Mouse (Mus musculus): Measurements from ENCODE around the gene Ttc19. TPM values are rescaled to one million over a fixed set of nuclear protein-coding genes. Genes with fewer than 3 reads are reported as not detected.

Ttc19 gene
- polyA plus RNA-seq (2016; fragmentation: Nextera tagmentation; extraction: Ambion mirVana): 23.6 and 28.1 TPM in 2 replicates

DNA sequence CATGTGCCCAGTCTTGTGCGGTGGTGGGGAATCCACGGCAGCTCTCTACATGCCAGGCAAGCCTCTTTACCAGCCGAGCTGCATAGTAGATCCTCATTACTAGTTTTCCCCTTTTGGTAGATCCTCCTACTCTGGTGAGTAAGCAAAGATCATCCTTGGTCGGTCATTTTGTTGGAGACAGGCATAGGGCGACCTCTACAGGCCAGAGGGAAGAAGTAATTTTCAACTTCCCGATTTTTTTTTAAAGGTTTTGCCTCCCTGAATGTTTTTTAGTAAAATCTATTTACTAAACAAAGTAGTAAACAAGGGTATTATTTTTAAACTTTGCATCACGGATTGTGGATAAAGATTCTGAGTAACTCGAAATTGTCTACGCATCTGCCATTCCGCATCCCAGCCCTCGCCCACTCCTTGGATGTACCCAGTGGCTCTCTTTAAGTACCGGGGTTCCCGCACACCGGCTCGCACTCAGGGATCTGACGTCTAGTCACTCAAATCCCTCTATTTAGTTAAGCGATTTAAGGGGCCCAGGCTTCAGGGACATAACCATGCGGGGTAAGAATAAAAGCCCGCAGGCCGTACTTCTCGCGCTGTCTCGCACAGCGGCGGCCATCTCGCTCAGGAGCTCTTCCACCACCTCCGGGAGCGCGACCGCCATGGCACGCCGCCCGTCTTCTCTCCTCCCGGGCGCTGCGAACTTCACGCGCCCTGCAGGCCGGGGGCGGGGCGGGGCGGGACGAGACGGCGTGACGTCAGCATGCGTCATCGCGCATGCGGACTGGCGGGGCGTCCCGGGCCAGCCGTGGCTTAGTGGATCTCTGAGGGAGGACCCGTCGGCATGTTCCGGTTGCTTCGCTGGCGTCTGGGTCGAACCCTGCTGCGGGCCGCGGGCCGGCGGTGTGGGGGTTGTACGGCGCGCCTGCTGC is at the start of gene Ttc19, which contains the start of gene Zswim7:
Gene Ttc19 (plus strand): TSS at position 799 of the 926 bp plus-strand sequence.
Gene Zswim7 (minus strand): TSS at position 701 of the 926 bp plus-strand sequence.
- Histone ChIP-seq H3K4me3 (replicated peaks) (peak within 1 kb of the TSS; percentile 79), H3K4me1 (peaks cover 10% of the 10 kb centered on the region; the same call in 1 of the 2 replicates), H3K9me3 (no peaks in the 10 kb centered on the region), H3K27ac (peak within 1 kb of the TSS; percentile 87), H3K4me2 (peak within 1 kb of the TSS; percentile 70), H3K27me3 (no peaks in the 10 kb centered on the region), H3K9ac (peak within 1 kb of the TSS; percentile 75), H3K36me3 (replicated peaks) (peaks cover 17% of the 10 kb centered on the region)
- ATAC-seq (ENCODE audit: low FRiP score): peak; percentile 96
- WGBS: under 1% methylated on average over 68 of the region's 68 CpGs

GRCm38 (mm10) chr11:62240631-62241261 is 40.5 kb upstream of the Ttc19 start:
- no peak overlapping the region for H3K4me2 ChIP-seq
- H3K4me3 ChIP-seq (replicated peaks): no peak overlapping the region
- 0 out of 2 replicates have a peak, but pooled peaks cover 5% of the 10 kb centered on the region for H3K9me3 ChIP-seq
- no peaks in the 10 kb centered on the region for H3K4me1 ChIP-seq
- no peak for ATAC-seq (ENCODE audit: low FRiP score)
- WGBS: 84% methylated on average over 12 of the region's 12 CpGs
- no peaks in the 10 kb centered on the region for H3K36me3 ChIP-seq (replicated peaks)
- no peaks in the 10 kb centered on the region for H3K27me3 ChIP-seq
- H3K9ac ChIP-seq: no peak overlapping the region
- no peak overlapping the region for H3K27ac ChIP-seq

DNA sequence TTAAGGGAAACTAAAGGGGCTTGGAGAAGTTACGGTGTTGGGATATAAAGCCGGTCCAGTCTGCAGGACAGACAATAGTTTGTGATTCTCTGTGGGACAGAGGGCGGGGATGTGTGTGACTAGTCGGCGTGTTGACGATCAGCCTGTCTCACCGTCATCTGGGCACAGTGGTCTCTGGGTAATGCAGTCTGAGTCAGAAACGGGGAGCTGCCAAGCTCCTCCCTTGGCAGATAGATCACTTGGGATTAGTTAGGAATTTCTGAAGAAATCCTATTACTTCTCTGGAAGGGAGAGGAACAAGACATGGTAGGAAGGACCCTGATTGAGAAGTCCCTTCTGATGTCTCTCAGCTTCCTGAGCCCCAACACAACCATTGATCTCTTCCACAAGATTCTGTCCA is 37.4 kb upstream of the Ttc19 start:
- 87% methylated on average over 8 of the region's 8 CpGs for WGBS
- H3K4me1 ChIP-seq: peaks cover 4% of the 10 kb centered on the region
- no peak overlapping the region for H3K4me3 ChIP-seq (replicated peaks)
- H3K27ac ChIP-seq: no peak overlapping the region
- H3K4me2 ChIP-seq: no peak overlapping the region
- no peak for ATAC-seq (ENCODE audit: low FRiP score)
- H3K27me3 ChIP-seq: peaks cover 17% of the 10 kb centered on the region
- no peak overlapping the region for H3K9ac ChIP-seq
- 0 out of 2 replicates have a peak, but pooled peaks cover 7% of the 10 kb centered on the region for H3K9me3 ChIP-seq
- no peaks in the 10 kb centered on the region for H3K36me3 ChIP-seq (replicated peaks)

GRCm38 (mm10) chr11:62244471-62244870 is 36.8 kb upstream of the Ttc19 start:
- Histone ChIP-seq H3K27ac (no peak overlapping the region), H3K36me3 (replicated peaks) (no peaks in the 10 kb centered on the region), H3K27me3 (peaks cover 23% of the 10 kb centered on the region), H3K4me1 (peaks cover 7% of the 10 kb centered on the region), H3K4me2 (no peak overlapping the region), H3K9ac (no peak overlapping the region), H3K9me3 (0 out of 2 replicates have a peak, but pooled peaks cover 7% of the 10 kb centered on the region), H3K4me3 (replicated peaks) (no peak overlapping the region)
- no peak for ATAC-seq (ENCODE audit: low FRiP score)
- 89% methylated on average over 4 of the region's 4 CpGs for WGBS

GRCm38 (mm10) chr11:62247759-62248400 is 33.4 kb upstream of the Ttc19 start:
- peak overlapping the region; percentile 61 for H3K9ac ChIP-seq
- peaks cover 13% of the 10 kb centered on the region for H3K4me1 ChIP-seq
- peak overlapping the region; percentile 54 for H3K4me3 ChIP-seq (replicated peaks)
- ATAC-seq (ENCODE audit: low FRiP score): no peak
- peak overlapping the region; percentile 99 for H3K4me2 ChIP-seq
- WGBS: 45% methylated on average over 18 of the region's 18 CpGs
- peaks cover 55% of the 10 kb centered on the region for H3K27me3 ChIP-seq
- no peaks in the 10 kb centered on the region for H3K36me3 ChIP-seq (replicated peaks)
- H3K9me3 ChIP-seq: 0 out of 2 replicates have a peak, but pooled peaks cover 7% of the 10 kb centered on the region
- no peak overlapping the region for H3K27ac ChIP-seq

- Histone ChIP-seq H3K36me3 (replicated peaks) (no peaks in the 10 kb centered on the region), H3K9ac (peak within 1 kb of the TSS; percentile 61), H3K4me1 (peaks cover 13% of the 10 kb centered on the region), H3K9me3 (0 out of 2 replicates have a peak, but pooled peaks cover 7% of the 10 kb centered on the region), H3K4me3 (replicated peaks) (peak within 1 kb of the TSS; percentile 54), H3K27ac (no peak within 1 kb of the TSS), H3K27me3 (peaks cover 57% of the 10 kb centered on the region), H3K4me2 (peak within 1 kb of the TSS; percentile 99)
- peak; percentile 96 for ATAC-seq (ENCODE audit: low FRiP score)
- under 1% methylated on average over 67 of the region's 69 CpGs for WGBS
Observed at GRCm38 (mm10) chr11:62248401-62249244, 32.6 kb upstream of the Ttc19 start, which contains the start of gene Adora2b. Gene Adora2b, plus strand, starts transcription at chr11:62248984.

- Histone ChIP-seq H3K4me1 (peaks cover 13% of the 10 kb centered on the region), H3K4me2 (peak overlapping the region; percentile 99), H3K27ac (no peak overlapping the region), H3K9ac (peak overlapping the region; percentile 61), H3K36me3 (replicated peaks) (no peaks in the 10 kb centered on the region), H3K4me3 (replicated peaks) (peak overlapping the region; percentile 54), H3K9me3 (0 out of 2 replicates have a peak, but pooled peaks cover 7% of the 10 kb centered on the region), H3K27me3 (peaks cover 62% of the 10 kb centered on the region)
- WGBS: 3% methylated on average over 35 of the region's 35 CpGs
- ATAC-seq (ENCODE audit: low FRiP score): no peak
Observed at GRCm38 (mm10) chr11:62249266-62250037, 31.8 kb upstream of the Ttc19 start.

DNA sequence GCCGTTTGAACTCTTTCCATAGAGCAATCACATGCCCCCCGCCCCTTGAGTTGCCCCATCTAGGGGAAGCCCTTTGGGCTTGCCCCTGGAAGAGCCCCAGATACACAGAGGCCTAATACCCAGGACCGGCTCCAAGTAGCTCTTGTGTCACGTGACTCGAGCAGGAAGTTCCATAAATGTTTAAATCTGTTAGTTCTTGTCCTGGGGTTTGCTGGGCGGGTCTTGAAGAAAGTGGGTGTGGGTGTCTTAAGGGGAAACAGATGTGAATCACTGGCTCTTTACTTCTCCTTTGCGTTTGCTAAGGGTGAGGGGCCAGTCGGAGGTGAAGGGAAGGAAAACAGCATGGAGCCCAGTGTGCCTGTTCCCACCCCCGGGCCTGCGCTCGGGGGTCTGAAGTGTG is 30.2 kb upstream of the Ttc19 start:
- Histone ChIP-seq H3K27ac (no peak overlapping the region), H3K27me3 (peaks cover 62% of the 10 kb centered on the region)

GRCm38 (mm10) chr11:62253380-62253779 is 27.9 kb upstream of the Ttc19 start:
- Histone ChIP-seq H3K4me3 (replicated peaks) (no peak overlapping the region), H3K27me3 (peaks cover 48% of the 10 kb centered on the region), H3K9me3 (no peaks in the 10 kb centered on the region), H3K4me2 (no peak overlapping the region), H3K4me1 (peaks cover 9% of the 10 kb centered on the region), H3K27ac (no peak overlapping the region), H3K9ac (no peak overlapping the region), H3K36me3 (replicated peaks) (no peaks in the 10 kb centered on the region)
- WGBS: 73% methylated on average over 5 of the region's 5 CpGs
- no peak for ATAC-seq (ENCODE audit: low FRiP score)

More for the DNA sequence above, 30.2 kb upstream of the Ttc19 start:
- Histone ChIP-seq H3K4me3 (replicated peaks) (no peak overlapping the region), H3K4me1 (peaks cover 13% of the 10 kb centered on the region), H3K9ac (no peak overlapping the region), H3K36me3 (replicated peaks) (no peaks in the 10 kb centered on the region), H3K9me3 (no peaks in the 10 kb centered on the region), H3K4me2 (peak overlapping the region; percentile 9; the same call in 1 of the 2 replicates)
- no peak for ATAC-seq (ENCODE audit: low FRiP score)
- 78% methylated on average over 11 of the region's 11 CpGs for WGBS

DNA sequence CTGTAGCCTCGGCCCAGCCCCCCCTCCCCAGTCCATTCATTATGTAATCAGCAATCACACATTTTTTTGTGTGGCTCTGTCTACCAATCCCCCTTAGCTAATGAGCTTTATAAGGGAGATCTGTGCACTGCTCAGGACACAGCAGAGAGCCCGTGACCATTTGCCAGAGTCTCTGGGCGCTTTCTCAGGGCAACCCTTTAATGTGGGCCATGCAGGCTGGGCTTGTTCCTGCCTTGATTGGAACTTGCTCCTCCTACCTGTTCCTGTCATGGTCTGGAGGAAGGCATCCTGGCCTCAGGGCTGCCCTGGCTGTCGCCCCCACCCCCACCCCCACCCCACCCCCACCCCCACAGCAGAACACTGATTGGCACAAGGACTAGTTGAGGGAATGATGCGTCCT is 22.1 kb upstream of the Ttc19 start:
- WGBS: 60% methylated on average over 5 of the region's 5 CpGs
- H3K4me1 ChIP-seq: peaks cover 11% of the 10 kb centered on the region
- ATAC-seq (ENCODE audit: low FRiP score): no peak

More for the DNA sequence above, 22.1 kb upstream of the Ttc19 start:
- Histone ChIP-seq H3K9ac (0 out of 2 replicates have a peak overlapping the region, but pooled peaks have one; percentile 7), H3K27ac (no peak overlapping the region), H3K4me3 (replicated peaks) (no peak overlapping the region), H3K36me3 (replicated peaks) (no peaks in the 10 kb centered on the region), H3K9me3 (no peaks in the 10 kb centered on the region), H3K4me2 (no peak overlapping the region), H3K27me3 (no peaks in the 10 kb centered on the region)

Measured in forebrain, embryonic 12.5 days (tissue).